Mouse (Mus musculus): ENCODE measurements at regions not wholly inside any gene's neighbourhood (a gene's known extent, or its start where the extent isn't known, plus 50 kb on each side); places are given as distances from the start of the nearest gene placed in this dataset.
"Not testable (repeated sequence)": the region's sequence is repeated elsewhere in the genome, so short reads cannot be mapped to it uniquely, and the experiment has no call there.

DNA sequence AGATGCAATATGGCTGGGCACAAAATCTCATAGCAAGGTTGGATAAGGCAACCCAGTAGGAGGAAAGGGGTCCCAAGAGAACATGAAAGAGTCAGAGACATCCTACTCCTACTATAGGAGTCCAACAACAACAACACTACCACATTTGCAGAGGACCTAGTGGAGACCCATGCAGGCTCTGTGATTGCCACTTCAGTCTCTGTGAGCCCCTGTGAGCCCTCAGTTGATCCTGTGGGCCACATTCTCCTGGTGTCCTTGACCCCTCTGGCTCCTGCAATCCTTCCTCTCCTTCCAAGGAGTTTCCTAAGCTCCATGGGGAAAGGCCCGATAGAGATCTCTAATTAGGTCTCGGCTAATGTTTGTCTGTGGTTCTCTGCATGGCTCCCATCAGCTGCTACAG lies 72.3 kb upstream of the Sh3gl3 start:
- 94% methylated on average over 2 of the region's 2 CpGs for WGBS
- H3K4me3 ChIP-seq, result no peak overlapping the region
- no peaks in the 10 kb centered on the region for H3K9me3 ChIP-seq
- H3K36me3 ChIP-seq (replicated peaks), result no peaks in the 10 kb centered on the region
- H3K4me1 ChIP-seq, result no peaks in the 10 kb centered on the region
- H3K27me3 ChIP-seq (ENCODE audit: poor library complexity, severe bottlenecking), result no peaks in the 10 kb centered on the region
- H3K27ac ChIP-seq, result no peak overlapping the region
- no peak for DNase-seq (ENCODE audit: extremely low spot score, low spot score)

- DNase-seq (ENCODE audit: extremely low spot score, low spot score), result no peak
- peaks cover 6% of the 10 kb centered on the region; the same call in 1 of the 2 replicates for H3K4me1 ChIP-seq
- WGBS, result 90% methylated on average over 5 of the region's 5 CpGs
- no peak overlapping the region for H3K27ac ChIP-seq
- no peaks in the 10 kb centered on the region for H3K9me3 ChIP-seq
- H3K36me3 ChIP-seq (replicated peaks), result no peaks in the 10 kb centered on the region
- no peak overlapping the region for H3K4me3 ChIP-seq
- H3K27me3 ChIP-seq (ENCODE audit: poor library complexity, severe bottlenecking), result no peaks in the 10 kb centered on the region
Measured at GRCm38 (mm10) chr7:82105631-82106030, 68.0 kb upstream of the Sh3gl3 start.

DNA sequence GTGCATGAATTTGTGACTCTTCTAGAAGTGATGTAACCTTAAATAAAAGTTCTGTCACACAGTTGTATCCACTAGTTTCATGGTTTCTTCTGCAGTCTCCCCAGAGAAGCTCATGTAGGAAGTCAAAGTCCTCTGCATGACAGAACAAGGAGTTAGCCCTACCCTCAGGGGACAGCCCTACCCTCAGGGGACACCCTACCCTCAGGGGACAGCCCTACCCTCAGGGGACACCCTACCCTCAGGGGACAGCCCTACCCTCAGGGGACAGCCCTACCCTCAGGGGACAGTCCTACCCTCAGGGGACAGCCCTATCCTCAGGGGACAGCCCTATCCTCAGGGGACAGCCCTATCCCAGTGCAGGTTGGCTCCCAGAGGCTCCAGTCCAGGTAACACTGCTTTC lies 64.5 kb upstream of the Sh3gl3 start:
- DNase-seq (ENCODE audit: extremely low spot score, low spot score), result not testable (repeated sequence)
- H3K27ac ChIP-seq, result peak overlapping the region; percentile 30; the same call in 1 of the 2 replicates

DNA sequence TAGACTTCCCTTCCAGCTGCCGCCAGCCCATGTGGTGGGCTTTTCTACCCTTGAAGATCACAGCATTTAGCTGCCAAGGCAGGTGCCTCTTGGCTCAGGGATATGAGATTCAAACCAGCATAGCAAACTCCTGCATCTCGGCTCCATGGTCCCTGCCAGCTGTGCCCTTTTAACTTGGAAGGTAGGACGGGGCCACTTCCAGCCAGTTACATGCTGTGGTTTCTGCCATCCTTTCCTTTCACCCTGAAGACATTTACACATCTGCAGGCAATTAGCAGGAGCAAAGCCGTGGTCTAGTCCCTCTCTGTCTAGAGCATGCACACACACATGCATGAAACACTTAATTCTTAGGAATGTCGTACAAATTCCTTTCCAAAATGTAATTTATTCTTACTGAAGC lies 64.1 kb upstream of the Sh3gl3 start:
- no peak overlapping the region for H3K4me3 ChIP-seq
- H3K36me3 ChIP-seq (replicated peaks), result no peaks in the 10 kb centered on the region
- peak; percentile 28 for DNase-seq (ENCODE audit: extremely low spot score, low spot score)
- H3K27me3 ChIP-seq (ENCODE audit: poor library complexity, severe bottlenecking), result no peaks in the 10 kb centered on the region
- H3K4me1 ChIP-seq, result peaks cover 12% of the 10 kb centered on the region; the same call in 1 of the 2 replicates
- H3K9me3 ChIP-seq, result no peaks in the 10 kb centered on the region
- 59% methylated on average over 5 of the region's 5 CpGs for WGBS
- peak overlapping the region; percentile 30; the same call in 1 of the 2 replicates for H3K27ac ChIP-seq

More for the DNA sequence above, 64.5 kb upstream of the Sh3gl3 start:
- not testable (repeated sequence) for H3K36me3 ChIP-seq (replicated peaks); H3K9me3 ChIP-seq; H3K27me3 ChIP-seq (ENCODE audit: poor library complexity, severe bottlenecking); H3K4me3 ChIP-seq
- peaks cover 12% of the 10 kb centered on the region; the same call in 1 of the 2 replicates for H3K4me1 ChIP-seq

GRCm38 (mm10) chr7:82109977-82110376 lies 63.7 kb upstream of the Sh3gl3 start:
- 72% methylated on average over 8 of the region's 8 CpGs for WGBS
- Histone ChIP-seq H3K9me3 (no peaks in the 10 kb centered on the region), H3K27ac (no peak overlapping the region), H3K27me3 (ENCODE audit: poor library complexity, severe bottlenecking) (no peaks in the 10 kb centered on the region), H3K36me3 (replicated peaks) (no peaks in the 10 kb centered on the region), H3K4me3 (no peak overlapping the region), H3K4me1 (peaks cover 12% of the 10 kb centered on the region; the same call in 1 of the 2 replicates)
- no peak for DNase-seq (ENCODE audit: extremely low spot score, low spot score)

GRCm38 (mm10) chr7:82112046-82112445 lies 61.6 kb upstream of the Sh3gl3 start:
- H3K9me3 ChIP-seq, result no peaks in the 10 kb centered on the region
- WGBS, result 71% methylated on average over 6 of the region's 6 CpGs
- H3K4me1 ChIP-seq, result peaks cover 12% of the 10 kb centered on the region; the same call in 1 of the 2 replicates
- H3K36me3 ChIP-seq (replicated peaks), result no peaks in the 10 kb centered on the region
- H3K27me3 ChIP-seq (ENCODE audit: poor library complexity, severe bottlenecking), result no peaks in the 10 kb centered on the region
- DNase-seq (ENCODE audit: extremely low spot score, low spot score), result no peak
- no peak overlapping the region for H3K27ac ChIP-seq
- no peak overlapping the region for H3K4me3 ChIP-seq

DNA sequence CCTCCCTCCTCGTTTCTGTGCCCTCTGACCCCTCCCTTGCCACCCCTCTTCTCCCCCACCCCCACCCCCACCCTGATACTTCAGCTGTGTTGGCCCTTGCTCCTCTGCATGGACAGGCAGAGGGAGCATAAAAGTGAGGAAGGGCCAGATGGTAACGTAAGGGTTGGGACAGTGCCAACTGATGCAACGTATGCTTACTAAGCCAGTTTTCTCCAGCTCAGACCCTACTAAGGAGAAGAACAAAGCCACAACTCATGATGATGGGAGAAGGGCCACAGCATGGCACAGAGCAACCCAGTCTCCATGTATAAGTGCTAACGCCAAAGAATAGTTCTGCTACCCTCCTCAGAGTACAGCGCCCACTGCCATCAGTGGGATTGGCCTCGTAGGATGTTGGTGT lies 58.0 kb upstream of the Sh3gl3 start:
- Histone ChIP-seq H3K36me3 (replicated peaks) (no peaks in the 10 kb centered on the region), H3K27ac (no peak overlapping the region), H3K27me3 (ENCODE audit: poor library complexity, severe bottlenecking) (no peaks in the 10 kb centered on the region), H3K4me1 (peaks cover 6% of the 10 kb centered on the region; the same call in 1 of the 2 replicates), H3K4me3 (no peak overlapping the region), H3K9me3 (no peaks in the 10 kb centered on the region)
- DNase-seq (ENCODE audit: extremely low spot score, low spot score), result no peak
- 88% methylated on average over 6 of the region's 6 CpGs for WGBS

DNA sequence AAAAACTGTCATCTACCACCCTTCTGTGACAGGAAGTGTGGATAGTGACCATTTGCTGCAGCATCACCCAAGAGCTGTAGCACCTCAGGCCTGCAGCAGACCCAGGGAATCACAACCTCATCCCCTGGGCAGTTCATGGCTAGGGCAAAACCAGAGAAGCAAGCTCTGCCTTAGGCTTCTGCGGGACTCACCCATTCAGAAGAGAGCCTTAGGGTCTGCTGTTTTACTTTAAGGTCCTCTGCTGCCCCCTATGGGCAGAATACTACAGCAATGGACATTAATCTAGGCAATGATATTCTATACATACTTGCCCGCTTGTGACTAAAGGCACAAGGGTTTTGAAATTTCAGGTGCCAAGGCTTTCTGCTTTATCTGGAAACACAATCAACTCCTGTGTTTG lies 54.4 kb upstream of the Sh3gl3 start:
- DNase-seq (ENCODE audit: extremely low spot score, low spot score), result peak; percentile 70
- Histone ChIP-seq H3K4me1 (no peaks in the 10 kb centered on the region), H3K36me3 (replicated peaks) (no peaks in the 10 kb centered on the region), H3K27me3 (ENCODE audit: poor library complexity, severe bottlenecking) (no peaks in the 10 kb centered on the region), H3K4me3 (no peak overlapping the region), H3K9me3 (no peaks in the 10 kb centered on the region), H3K27ac (no peak overlapping the region)
- WGBS, result 16% methylated on average over 2 of the region's 2 CpGs

DNA sequence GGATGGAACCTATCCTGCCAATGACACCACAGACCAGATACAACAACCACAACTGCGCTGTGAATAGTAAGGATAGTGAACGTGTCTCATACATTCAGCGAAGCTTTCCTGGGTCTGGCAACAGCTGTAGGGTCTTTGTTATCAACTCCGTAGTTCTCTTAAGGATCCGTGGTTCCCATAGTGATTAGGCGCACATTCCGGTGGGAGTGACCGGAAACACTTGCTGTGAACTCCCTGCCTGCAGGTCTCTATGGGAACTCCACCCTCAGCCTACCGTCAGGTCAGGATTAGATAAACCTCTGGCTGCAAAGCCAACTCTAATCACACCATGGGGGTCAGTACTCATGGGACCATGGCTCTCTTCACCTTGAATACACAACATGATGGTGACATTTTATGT lies 53.8 kb upstream of the Sh3gl3 start:
- DNase-seq (ENCODE audit: extremely low spot score, low spot score), result no peak
- WGBS, result 56% methylated on average over 9 of the region's 9 CpGs
- H3K4me1 ChIP-seq, result no peaks in the 10 kb centered on the region
- no peaks in the 10 kb centered on the region for H3K36me3 ChIP-seq (replicated peaks)
- H3K4me3 ChIP-seq, result no peak overlapping the region
- H3K27me3 ChIP-seq (ENCODE audit: poor library complexity, severe bottlenecking), result no peaks in the 10 kb centered on the region
- no peak overlapping the region for H3K27ac ChIP-seq
- no peaks in the 10 kb centered on the region for H3K9me3 ChIP-seq

DNA sequence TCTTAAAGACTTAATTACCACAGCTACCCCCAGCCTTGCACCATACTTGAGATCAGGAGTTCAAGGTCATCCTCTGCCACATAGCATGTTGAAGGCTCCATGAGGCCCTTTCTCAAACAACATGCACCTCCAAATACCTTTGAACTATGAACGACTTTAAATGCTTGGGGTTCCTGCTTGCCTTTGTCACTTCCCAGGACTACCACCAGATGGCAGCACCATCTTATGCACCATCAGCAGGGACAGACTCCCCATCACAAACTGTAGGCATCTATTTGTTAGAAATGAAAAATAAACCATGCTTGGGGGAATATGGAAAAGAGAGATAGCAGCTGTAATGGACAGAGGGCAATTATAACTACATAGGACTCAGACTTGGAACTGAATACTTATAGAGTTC lies 51.9 kb upstream of the Sh3gl3 start:
- no peaks in the 10 kb centered on the region for H3K36me3 ChIP-seq (replicated peaks)
- no peaks in the 10 kb centered on the region for H3K4me1 ChIP-seq
- no peak overlapping the region for H3K4me3 ChIP-seq
- no peaks in the 10 kb centered on the region for H3K27me3 ChIP-seq (ENCODE audit: poor library complexity, severe bottlenecking)
- H3K27ac ChIP-seq, result no peak overlapping the region
- 10% methylated on average over 1 of the region's 1 CpGs for WGBS
- no peaks in the 10 kb centered on the region for H3K9me3 ChIP-seq
- peak; percentile 62 for DNase-seq (ENCODE audit: extremely low spot score, low spot score)
